In the genomic region with DNA sequence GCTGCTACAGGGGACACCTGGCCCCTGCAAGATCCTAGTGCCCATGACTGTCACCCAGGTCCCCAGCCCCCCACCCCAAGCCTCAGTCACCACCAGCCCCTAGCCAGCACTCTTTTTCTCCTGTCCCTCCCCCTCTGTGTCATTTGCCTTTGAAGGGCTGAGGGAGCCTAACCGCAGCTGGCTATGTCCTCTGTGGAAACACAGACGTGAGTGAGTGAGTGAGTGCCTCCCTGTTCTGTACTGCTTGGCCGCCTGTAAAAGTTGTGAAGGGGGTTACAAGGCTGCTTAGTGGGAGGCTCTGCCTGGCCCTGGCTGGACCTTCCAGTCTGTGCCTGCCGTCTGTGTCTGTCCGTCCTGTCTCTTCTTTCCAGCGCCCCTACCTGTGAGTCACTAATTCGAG, we compare ENCODE assay signal across 10 mouse cellular contexts. TPM values are rescaled to one million over a fixed set of nuclear protein-coding genes. Genes with fewer than 3 reads are reported as not detected.
DNase-seq lines count a peak whose midpoint lies in the region; ATAC-seq and TF ChIP-seq lines count a peak whose summit lies in the region.
"Had no signal": no experiment of that assay in that cellular context is flagged by ENCODE, and none has a peak within 500 bp of the region (broad histone marks: within the 10 kb centered on the region; RNA-seq: fewer than 3 reads in every experiment).

No protein-coding gene starts in this region.

- no peak for TF ChIP-seq CTCF in cerebellum, adult 2 months (IDR thresholded peaks at IDR 0.05; ENCODE audit: borderline replicate concordance, insufficient read depth, low read depth, low read length)

- WGBS in hindbrain, embryonic 10.5 days, result 53% methylated on average over 7 of the region's 7 CpGs
- WGBS in hindbrain, embryonic 12.5 days, result 43% methylated on average over 7 of the region's 7 CpGs
- WGBS in embryonic facial prominence, embryonic 11.5 days, result 60% methylated on average over 7 of the region's 7 CpGs
- 53% methylated on average over 7 of the region's 7 CpGs for WGBS in liver, embryonic 11.5 days
- 76% methylated on average over 7 of the region's 7 CpGs for WGBS in cerebellum, adult 2 months

- peak overlapping the region; percentile 81 for H3K27ac ChIP-seq in hindbrain, embryonic 10.5 days
- no peak overlapping the region for H3K27ac ChIP-seq in hindbrain, embryonic 12.5 days
- H3K27ac ChIP-seq in embryonic facial prominence, embryonic 11.5 days (replicated peaks; ENCODE audit: low read depth, low read length), result no peak overlapping the region
- peak overlapping the region; percentile 64 for H3K27ac ChIP-seq in liver, embryonic 11.5 days (ENCODE audit: low read depth, low read length)
- no peak overlapping the region for H3K27ac ChIP-seq in cerebellum, adult 2 months (ENCODE audit: insufficient read depth, low read length)

- H3K27me3 ChIP-seq in hindbrain, embryonic 10.5 days (ENCODE audit: insufficient read depth, poor library complexity, severe bottlenecking), result peaks cover 8% of the 10 kb centered on the region; the same call in 1 of the 2 replicates
- H3K27me3 ChIP-seq in hindbrain, embryonic 12.5 days, result no peaks in the 10 kb centered on the region
- no peaks in the 10 kb centered on the region for H3K27me3 ChIP-seq in embryonic facial prominence, embryonic 11.5 days (ENCODE audit: control insufficient read depth, insufficient read depth, low read length)
- no peaks in the 10 kb centered on the region for H3K27me3 ChIP-seq in liver, embryonic 11.5 days (replicated peaks; ENCODE audit: control insufficient read depth, insufficient read depth, low read length)
- H3K27me3 ChIP-seq in cerebellum, adult 2 months (ENCODE audit: control insufficient read depth, insufficient read depth, low read length), result no peaks in the 10 kb centered on the region

- ATAC-seq in hindbrain, embryonic 12.5 days (ENCODE audit: low FRiP score), result no peak
- 0 out of 2 replicates have a peak, but pooled peaks have one; percentile 18 for ATAC-seq in embryonic facial prominence, embryonic 11.5 days (replicated peaks; ENCODE audit: insufficient number of reproducible peaks, low FRiP score, low TSS enrichment, low read depth)
- 0 out of 2 replicates have a peak, but pooled peaks have one; percentile 39 for ATAC-seq in liver, embryonic 11.5 days (replicated peaks; ENCODE audit: low FRiP score)
- ATAC-seq: activated CD4-positive, CD25-positive, alpha-beta regulatory T cell, adult 4 months had no signal

- H3K9me3 ChIP-seq in hindbrain, embryonic 10.5 days, result no peaks in the 10 kb centered on the region
- H3K9me3 ChIP-seq in hindbrain, embryonic 12.5 days (replicated peaks), result no peaks in the 10 kb centered on the region
- H3K9me3 ChIP-seq in embryonic facial prominence, embryonic 11.5 days (replicated peaks; ENCODE audit: control insufficient read depth, low read length), result no peaks in the 10 kb centered on the region
- H3K9me3 ChIP-seq in liver, embryonic 11.5 days (ENCODE audit: control insufficient read depth, low read length), result no peaks in the 10 kb centered on the region

- DNase-seq in hindbrain, embryonic 10.5 days (ENCODE audit: low spot score), result no peak
- DNase-seq in NIH3T3 (ENCODE audit: low read depth), result peak; percentile 44
- DNase-seq in embryonic facial prominence, embryonic 11.5 days (ENCODE audit: low spot score), result no peak
- no peak for DNase-seq in liver, embryonic 11.5 days (ENCODE audit: low spot score)
- DNase-seq in frontal cortex, postnatal 25 days (ENCODE audit: low spot score in 2 of 2), result no peak
- no peak for DNase-seq in right cerebral cortex, postnatal 36 days (ENCODE audit: low spot score in 2 of 2)
- DNase-seq in cerebellum, adult 2 months, result no peak
- DNase-seq: cerebellum, postnatal 14 days had no signal

- H3K4me2 ChIP-seq in hindbrain, embryonic 12.5 days (replicated peaks), result no peak overlapping the region
- H3K4me2 ChIP-seq in embryonic facial prominence, embryonic 11.5 days (ENCODE audit: low read depth, low read length), result no peak overlapping the region
- no peak overlapping the region for H3K4me2 ChIP-seq in liver, embryonic 11.5 days

- H3K9ac ChIP-seq in hindbrain, embryonic 12.5 days, result no peak overlapping the region
- H3K9ac ChIP-seq in embryonic facial prominence, embryonic 11.5 days (replicated peaks; ENCODE audit: low read length), result no peak overlapping the region
- no peak overlapping the region for H3K9ac ChIP-seq in liver, embryonic 11.5 days (ENCODE audit: low read depth, low read length)

- peaks cover 22% of the 10 kb centered on the region for H3K4me1 ChIP-seq in hindbrain, embryonic 10.5 days (replicated peaks)
- no peaks in the 10 kb centered on the region for H3K4me1 ChIP-seq in hindbrain, embryonic 12.5 days
- H3K4me1 ChIP-seq in embryonic facial prominence, embryonic 11.5 days (ENCODE audit: control insufficient read depth, insufficient read depth, low read length), result no peaks in the 10 kb centered on the region
- no peaks in the 10 kb centered on the region; the same call in 1 of the 2 replicates for H3K4me1 ChIP-seq in liver, embryonic 11.5 days (replicated peaks; ENCODE audit: control insufficient read depth, insufficient read depth, low read length)
- H3K4me1 ChIP-seq in cerebellum, adult 2 months (ENCODE audit: control insufficient read depth, insufficient read depth, low read length), result peaks cover 16% of the 10 kb centered on the region

- no peaks in the 10 kb centered on the region for H3K36me3 ChIP-seq in hindbrain, embryonic 10.5 days
- H3K36me3 ChIP-seq in hindbrain, embryonic 12.5 days, result no peaks in the 10 kb centered on the region
- no peaks in the 10 kb centered on the region for H3K36me3 ChIP-seq in embryonic facial prominence, embryonic 11.5 days (replicated peaks; ENCODE audit: control insufficient read depth, insufficient read depth, low read depth, low read length)
- H3K36me3 ChIP-seq in liver, embryonic 11.5 days (ENCODE audit: control insufficient read depth, insufficient read depth, low read length), result no peaks in the 10 kb centered on the region

- H3K4me3 ChIP-seq in hindbrain, embryonic 10.5 days, result no peak overlapping the region
- no peak overlapping the region for H3K4me3 ChIP-seq in hindbrain, embryonic 12.5 days
- no peak overlapping the region for H3K4me3 ChIP-seq in embryonic facial prominence, embryonic 11.5 days (ENCODE audit: low read depth, low read length)
- H3K4me3 ChIP-seq in liver, embryonic 11.5 days (ENCODE audit: low read depth, low read length), result no peak overlapping the region
- H3K4me3 ChIP-seq in cerebellum, adult 2 months (replicated peaks; ENCODE audit: insufficient read depth, low read depth, low read length), result no peak overlapping the region

- no peak for TF ChIP-seq POLR2A in cerebellum, adult 2 months (IDR thresholded peaks at IDR 0.05; ENCODE audit: borderline replicate concordance, insufficient read depth, low read length)

RNA-seq across cellular contexts. Expression of a gene that starts 5.4 kb away (rescaled TPM):
- polyA plus RNA-seq in hindbrain, embryonic 10.5 days (2016; fragmentation: Nextera tagmentation; extraction: Ambion mirVana), result 3.6 and 4.6 TPM in 2 replicates
- polyA plus RNA-seq in hindbrain, embryonic 12.5 days (2016; fragmentation: Nextera tagmentation; extraction: Ambion mirVana), result 5.7 and 5.8 TPM in 2 replicates
- polyA plus RNA-seq in embryonic facial prominence, embryonic 11.5 days (2014; fragmentation: Nextera tagmentation; extraction: Ambion mirVana), result 2.2 and 2.3 TPM in 2 replicates
- 1.8 and 2.2 TPM in 2 replicates for polyA plus RNA-seq in liver, embryonic 11.5 days (2014; fragmentation: Nextera tagmentation; extraction: Ambion mirVana)
- 19.1 and 20.3 TPM in 2 replicates for polyA plus RNA-seq in cerebellum, adult 2 months (2012; rRNA removed)

Comparison
In these comparisons a context has a peak if more than half of its experiments do, and no peak if none do; other contexts are left out.
1. H3K27ac ChIP-seq: peak in hindbrain, embryonic 10.5 days (single experiment) and liver, embryonic 11.5 days (single experiment); none in hindbrain, embryonic 12.5 days (single experiment), embryonic facial prominence, embryonic 11.5 days (single experiment) and cerebellum, adult 2 months (single experiment).